Mouse (Mus musculus) cerebellum, postnatal 10 days (tissue): ENCODE measurements around the gene Olfr355.

Experiments used
- DNase-seq, 2 experiments: peaks; one replicate each; pipeline ENCODE4 v3.0.0; 2021; ENCODE audit warnings: mixed read lengths in 2 of 2

Olfr355 gene

DNA sequence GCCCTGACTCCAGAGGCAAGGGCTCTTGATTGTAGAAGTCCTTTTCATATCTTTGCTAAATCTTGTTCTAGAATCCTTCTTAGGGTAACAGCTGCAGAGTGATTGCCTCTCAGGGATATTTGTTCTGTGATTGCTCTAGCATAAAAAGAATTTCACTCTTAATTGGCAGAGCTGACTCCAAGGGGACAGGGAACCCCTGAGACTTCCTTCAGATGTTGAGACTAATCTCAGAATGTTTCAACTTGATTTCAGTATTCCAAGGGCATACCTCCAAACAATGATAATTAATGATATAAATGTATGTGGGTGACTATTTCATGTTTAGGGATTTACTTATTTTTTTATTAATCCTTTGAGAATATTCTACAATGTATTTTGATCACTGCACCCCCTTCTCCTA, at the start of gene Olfr355:
Gene Olfr355 (minus strand): TSS at position 101 of the 400 bp plus-strand sequence.
- no peak for DNase-seq

DNA sequence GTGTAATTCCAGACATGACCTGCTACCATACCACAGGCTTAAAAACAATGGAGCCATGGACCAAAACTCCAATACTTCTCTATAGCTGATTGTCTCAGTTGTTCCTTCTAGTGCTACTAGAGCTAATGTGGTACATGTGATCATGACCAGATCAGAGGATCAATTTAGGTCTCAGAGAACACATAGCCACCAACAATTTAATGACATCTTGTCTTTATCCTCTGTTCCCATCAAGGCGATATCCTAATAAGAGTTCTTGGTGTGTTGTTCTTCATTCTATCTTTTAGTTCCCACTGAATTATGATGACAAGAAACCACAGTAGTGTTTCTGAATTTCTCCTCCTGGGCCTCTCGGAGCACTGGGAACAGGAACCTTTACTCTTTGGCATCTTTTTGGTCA, 8.1 kb upstream of the Olfr355 start, which contains the start of gene Olfr356:
Gene Olfr356 (plus strand): TSS at position 301 of the 400 bp plus-strand sequence.
- DNase-seq = no peak

DNA sequence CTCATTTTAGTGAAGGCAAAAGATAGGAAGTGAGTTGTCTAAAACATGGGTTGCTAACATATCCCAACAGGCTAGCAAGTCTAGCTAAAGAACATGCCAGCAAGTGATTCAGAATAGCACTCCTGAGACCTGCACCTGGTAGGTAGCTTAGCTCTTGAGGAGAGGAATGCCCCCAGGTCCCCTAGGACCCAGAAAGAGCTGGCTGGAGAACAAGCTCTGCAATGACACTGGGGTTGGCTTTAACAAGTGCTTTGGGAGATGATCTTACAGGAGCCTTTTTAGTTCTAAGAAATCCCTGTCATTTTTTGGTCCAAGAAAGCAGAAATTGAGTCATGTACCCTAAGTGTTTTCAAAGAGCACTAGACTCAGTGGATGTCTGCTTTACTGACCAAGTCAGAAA, 23.3 kb downstream of the Olfr355 start, which contains the start of gene Olfr354:
Gene Olfr354 (plus strand): TSS at position 301 of the 400 bp plus-strand sequence.
- DNase-seq = no peak

DNA sequence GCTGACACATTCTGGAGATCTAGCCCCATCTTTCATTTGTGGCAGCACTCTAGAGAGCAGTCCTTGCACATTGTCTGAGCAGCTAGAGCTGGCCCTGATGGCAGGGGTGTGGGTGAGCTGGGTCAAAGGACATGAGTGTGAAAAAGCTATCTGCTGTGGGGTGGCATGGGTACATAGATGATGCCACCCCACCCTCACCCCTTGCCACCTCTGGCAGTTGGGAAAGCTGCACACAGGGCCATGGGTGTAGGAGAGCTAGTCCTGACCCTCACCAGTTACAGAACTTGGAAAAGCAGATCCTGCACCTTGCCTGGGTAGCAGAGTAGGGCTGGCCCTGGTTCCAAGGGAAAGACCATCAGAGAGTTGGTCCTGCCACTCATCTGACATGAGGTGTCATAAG, 31.6 kb downstream of the Olfr355 start:
- DNase-seq = no peak

DNA sequence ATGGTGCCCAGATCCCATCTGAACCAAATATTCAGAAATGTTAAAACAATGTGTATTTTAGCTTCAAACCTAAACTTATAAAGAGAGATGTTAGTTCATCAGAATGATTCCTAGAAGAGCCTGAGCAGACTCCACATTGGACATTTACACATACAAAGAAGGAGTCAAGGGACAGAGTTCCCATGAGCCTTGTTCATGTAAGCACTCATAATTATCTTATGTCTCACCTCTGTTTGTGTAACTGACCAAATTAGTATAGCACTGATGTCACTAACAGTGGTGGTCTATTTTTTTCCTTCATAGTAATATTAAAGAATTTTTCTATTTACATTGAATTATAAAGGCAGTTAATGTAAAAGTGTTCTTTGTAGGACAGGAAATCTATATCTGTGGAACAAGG, 35.9 kb downstream of the Olfr355 start, which contains the start of gene Olfr353:
Gene Olfr353 (minus strand): TSS at position 101 of the 400 bp plus-strand sequence.
- no peak for DNase-seq
